Mouse (Mus musculus) ES-E14 (cell line): ENCODE results near the gene Vps35.

ENCODE experiments used
- HCFC1 ChIP-seq: IDR thresholded peaks from 2 replicates; pipeline ENCODE4 v1.6.1; 2012; ENCODE audit warnings: low read length, inconsistent platforms, borderline replicate concordance; ENCODE audit not compliant: insufficient read depth
- MAFK ChIP-seq: IDR thresholded peaks from 2 replicates; pipeline ENCODE4 v1.6.1; 2014; ENCODE audit warnings: mild to moderate bottlenecking, low read depth, low read length, inconsistent platforms; ENCODE audit not compliant: insufficient read depth

GRCm38 (mm10) chr8:85318534-85318933, 18.9 kb upstream of the Vps35 start:
- TF ChIP-seq HCFC1, result no peak
- no peak for TF ChIP-seq MAFK
